Mouse (Mus musculus): ENCODE data around the gene Mrpl19. TPM values are rescaled to one million over a fixed set of nuclear protein-coding genes. Genes with fewer than 3 reads are reported as not detected.
A peak's percentile ranks its signal among the peaks of the same experiment; 100 is the strongest.

Gene Mrpl19
- total and polyA plus RNA-seq, 3 experiments, result 36.6 to 89.0 TPM; not detected in 1

GRCm38 (mm10) chr6:81941718-81942117, 24.0 kb downstream of the Mrpl19 start:
- Histone ChIP-seq H3K27ac (ENCODE audit: control insufficient read depth, low read depth, low read length) (no peak overlapping the region), H3K4me3 (ENCODE audit: control insufficient read depth in 1 of 2, insufficient read depth in 1 of 2, low read depth in 2 of 2, low read length in 2 of 2) (no peak overlapping the region), H3K9ac (ENCODE audit: control insufficient read depth, low read depth, low read length, poor library complexity, severe bottlenecking) (no peak overlapping the region), H3K36me3 (ENCODE audit: control insufficient read depth in 1 of 2, insufficient read depth in 2 of 2, low read length in 2 of 2) (peaks cover 0 to 30% of the 10 kb centered on the region in 2 experiments; a peak in 2 of 4 replicates), H3K27me3 (ENCODE audit: control insufficient read depth in 1 of 2, insufficient read depth in 2 of 2, low read length in 2 of 2) (no peaks in the 10 kb centered on the region), H3K9me3 (replicated peaks; ENCODE audit: insufficient read depth, low read length) (no peaks in the 10 kb centered on the region), H3K4me1 (ENCODE audit: control insufficient read depth in 1 of 2, insufficient read depth in 2 of 2, low read length in 2 of 2) (no peaks in the 10 kb centered on the region), H3K79me2 (ENCODE audit: control insufficient read depth, insufficient read depth, low read length, poor library complexity) (no peaks in the 10 kb centered on the region)
- TF ChIP-seq KAT2A (conservative IDR thresholded peaks at IDR 0.05; ENCODE audit: low read depth, low read length) (no peak), TAL1 (IDR thresholded peaks at IDR 0.05; ENCODE audit: low read length) (no peak), HCFC1 (IDR thresholded peaks at IDR 0.05; ENCODE audit: low read depth, low read length) (no peak), CTCF (IDR thresholded peaks at IDR 0.05 in 2 of 3, conservative IDR thresholded peaks at IDR 0.05 in 1 of 3; ENCODE audit: control insufficient read depth in 1 of 3, insufficient read depth in 1 of 3, low read depth in 2 of 3, low read length in 3 of 3, poor library complexity in 1 of 3, severe bottlenecking in 1 of 3) (no peak), MEF2A (IDR thresholded peaks at IDR 0.05; ENCODE audit: extremely low read depth, insufficient replicate concordance, low read depth, low read length, poor library complexity, severe bottlenecking) (no peak), TBP (IDR thresholded peaks at IDR 0.05; ENCODE audit: low read depth, low read length) (no peak), POLR2AphosphoS2 (IDR thresholded peaks at IDR 0.05; ENCODE audit: low read length) (no peak), RAD21 (IDR thresholded peaks at IDR 0.05; ENCODE audit: low read depth, low read length) (no peak), USF2 (IDR thresholded peaks at IDR 0.05; ENCODE audit: borderline replicate concordance in 1 of 2, insufficient read depth in 1 of 2, low read depth in 1 of 2, low read length in 2 of 2) (no peak), ELF1 (IDR thresholded peaks at IDR 0.05; ENCODE audit: low read depth, low read length) (no peak), POLR2AphosphoS5 (IDR thresholded peaks at IDR 0.05; ENCODE audit: borderline replicate concordance, low read depth, low read length) (no peak), JUND (IDR thresholded peaks at IDR 0.05; ENCODE audit: low read depth, low read length) (no peak), SIN3A (IDR thresholded peaks at IDR 0.05; ENCODE audit: low read length) (no peak)
- DNase-seq (ENCODE audit: low read depth, low spot score), result no peak

- DNase-seq (ENCODE audit: low read depth, low spot score), result peak; percentile 46
- Histone ChIP-seq H3K9me3 (replicated peaks; ENCODE audit: insufficient read depth, low read length) (no peaks in the 10 kb centered on the region), H3K79me2 (ENCODE audit: control insufficient read depth, insufficient read depth, low read length, poor library complexity) (no peaks in the 10 kb centered on the region), H3K36me3 (ENCODE audit: control insufficient read depth in 1 of 2, insufficient read depth in 2 of 2, low read length in 2 of 2) (peaks cover 0 to 33% of the 10 kb centered on the region in 2 experiments; a peak in 2 of 4 replicates), H3K27me3 (ENCODE audit: control insufficient read depth in 1 of 2, insufficient read depth in 2 of 2, low read length in 2 of 2) (no peaks in the 10 kb centered on the region), H3K4me1 (ENCODE audit: control insufficient read depth in 1 of 2, insufficient read depth in 2 of 2, low read length in 2 of 2) (no peaks in the 10 kb centered on the region), H3K4me3 (ENCODE audit: control insufficient read depth in 1 of 2, insufficient read depth in 1 of 2, low read depth in 2 of 2, low read length in 2 of 2) (no peak overlapping the region), H3K27ac (ENCODE audit: control insufficient read depth, low read depth, low read length) (no peak overlapping the region), H3K9ac (ENCODE audit: control insufficient read depth, low read depth, low read length, poor library complexity, severe bottlenecking) (no peak overlapping the region)
- TF ChIP-seq RAD21 (IDR thresholded peaks at IDR 0.05; ENCODE audit: low read depth, low read length) (no peak; the same call in 1 of the 2 replicates), CTCF (IDR thresholded peaks at IDR 0.05 in 2 of 3, conservative IDR thresholded peaks at IDR 0.05 in 1 of 3; ENCODE audit: control insufficient read depth in 1 of 3, insufficient read depth in 1 of 3, low read depth in 2 of 3, low read length in 3 of 3, poor library complexity in 1 of 3, severe bottlenecking in 1 of 3) (peak; percentile 31 to 51 (median 33); a peak in 4 of 6 replicates), SMC3 (IDR thresholded peaks at IDR 0.05; ENCODE audit: low read depth, low read length) (peak; percentile 12; the same call in 1 of the 2 replicates)
Observed at GRCm38 (mm10) chr6:81933281-81933680, 32.5 kb downstream of the Mrpl19 start.

Data from MEL (cell line).